Mouse (Mus musculus): ENCODE measurements at regions not wholly inside any gene's neighbourhood (a gene's known extent, or its start where the extent isn't known, plus 50 kb on each side); places are given as distances from the start of the nearest gene placed in this dataset.

DNA sequence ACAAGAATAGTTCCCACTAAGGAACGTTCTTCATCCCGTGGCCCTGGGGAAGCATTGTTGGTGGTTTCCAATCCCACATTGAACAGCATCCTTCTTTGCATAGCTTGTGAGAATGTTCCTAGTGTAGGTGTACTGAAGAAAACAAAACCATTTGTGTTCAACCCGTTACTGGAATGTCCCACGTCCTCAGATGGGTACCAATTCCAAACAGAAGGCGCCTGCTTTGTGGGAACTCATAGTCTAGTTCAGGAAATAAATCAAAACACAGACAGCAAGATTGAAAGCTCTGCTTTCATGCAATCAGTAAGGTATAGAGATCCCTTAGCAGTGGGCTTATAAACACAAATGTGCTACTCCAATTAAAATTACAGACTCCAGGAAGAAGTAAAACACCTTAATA, 219.4 kb downstream of the Lrig3 start:
- TF ChIP-seq CTCF (conservative IDR thresholded peaks at IDR 0.05; ENCODE audit: low read length) (no peak), NANOG (IDR thresholded peaks at IDR 0.05; ENCODE audit: borderline replicate concordance, low read length) (no peak)
